Mouse (Mus musculus): ENCODE data around the gene Tbc1d8b. TPM values are rescaled to one million over a fixed set of nuclear protein-coding genes. Genes with fewer than 3 reads are reported as not detected.
A peak's percentile ranks its signal among the peaks of the same experiment; 100 is the strongest.

The Tbc1d8b gene
- polyA plus RNA-seq, 1 experiment from 2014 or later: 2.9 TPM

GRCm38 (mm10) chrX:139783045-139783422, 98.2 kb downstream of the Tbc1d8b start:
- Histone ChIP-seq H3K4me3 (ENCODE audit: low read depth, low read length) (no peak overlapping the region), H3K36me3 (ENCODE audit: control insufficient read depth, insufficient read depth) (no peaks in the 10 kb centered on the region)

GRCm38 (mm10) chrX:139785764-139786163, 101.0 kb downstream of the Tbc1d8b start:
- no peaks in the 10 kb centered on the region for H3K4me1 ChIP-seq (replicated peaks; ENCODE audit: control insufficient read depth, insufficient read depth, low read length)
- 73% methylated on average over 1 of the region's 1 CpGs for WGBS
- ATAC-seq: no peak
- no peaks in the 10 kb centered on the region for H3K9me3 ChIP-seq (ENCODE audit: control insufficient read depth)
- no peaks in the 10 kb centered on the region for H3K36me3 ChIP-seq (ENCODE audit: control insufficient read depth, insufficient read depth)
- no peaks in the 10 kb centered on the region for H3K27me3 ChIP-seq (replicated peaks; ENCODE audit: control insufficient read depth, insufficient read depth, low read length)
- H3K4me2 ChIP-seq (replicated peaks; ENCODE audit: low read depth): no peak overlapping the region
- H3K9ac ChIP-seq (ENCODE audit: low read depth, low read length): no peak overlapping the region
- TF ChIP-seq CTCF (IDR thresholded peaks at IDR 0.05; ENCODE audit: low read depth): no peak
- no peak overlapping the region for H3K27ac ChIP-seq (ENCODE audit: low read depth, low read length)
- no peak overlapping the region for H3K4me3 ChIP-seq (ENCODE audit: low read depth, low read length)

More at GRCm38 (mm10) chrX:139783045-139783422, 98.2 kb downstream of the Tbc1d8b start:
- H3K27me3 ChIP-seq (replicated peaks; ENCODE audit: control insufficient read depth, insufficient read depth, low read length): no peaks in the 10 kb centered on the region
- no peaks in the 10 kb centered on the region for H3K9me3 ChIP-seq (ENCODE audit: control insufficient read depth)
- ATAC-seq: no peak
- no peak overlapping the region for H3K4me2 ChIP-seq (replicated peaks; ENCODE audit: low read depth)
- no peak overlapping the region for H3K27ac ChIP-seq (ENCODE audit: low read depth, low read length)
- no peak overlapping the region for H3K9ac ChIP-seq (ENCODE audit: low read depth, low read length)
- no peak for TF ChIP-seq CTCF (IDR thresholded peaks at IDR 0.05; ENCODE audit: low read depth)
- WGBS: 82% methylated on average over 3 of the region's 3 CpGs
- H3K4me1 ChIP-seq (replicated peaks; ENCODE audit: control insufficient read depth, insufficient read depth, low read length): no peaks in the 10 kb centered on the region

GRCm38 (mm10) chrX:139794072-139794845, 109.5 kb downstream of the Tbc1d8b start:
- Histone ChIP-seq H3K4me1 (replicated peaks; ENCODE audit: control insufficient read depth, insufficient read depth, low read length) (no peaks in the 10 kb centered on the region), H3K9ac (ENCODE audit: low read depth, low read length) (no peak overlapping the region), H3K27ac (ENCODE audit: low read depth, low read length) (no peak overlapping the region), H3K27me3 (replicated peaks; ENCODE audit: control insufficient read depth, insufficient read depth, low read length) (no peaks in the 10 kb centered on the region), H3K4me3 (ENCODE audit: low read depth, low read length) (no peak overlapping the region), H3K36me3 (ENCODE audit: control insufficient read depth, insufficient read depth) (no peaks in the 10 kb centered on the region), H3K9me3 (ENCODE audit: control insufficient read depth) (no peaks in the 10 kb centered on the region), H3K4me2 (replicated peaks; ENCODE audit: low read depth) (no peak overlapping the region)
- ATAC-seq: peak; percentile 74
- TF ChIP-seq CTCF (IDR thresholded peaks at IDR 0.05; ENCODE audit: low read depth): no peak
- WGBS: 46% methylated on average over 7 of the region's 7 CpGs

GRCm38 (mm10) chrX:139796037-139796436, 111.2 kb downstream of the Tbc1d8b start:
- Histone ChIP-seq H3K36me3 (ENCODE audit: control insufficient read depth, insufficient read depth) (no peaks in the 10 kb centered on the region), H3K27ac (ENCODE audit: low read depth, low read length) (no peak overlapping the region), H3K4me2 (replicated peaks; ENCODE audit: low read depth) (no peak overlapping the region), H3K9ac (ENCODE audit: low read depth, low read length) (no peak overlapping the region), H3K4me1 (replicated peaks; ENCODE audit: control insufficient read depth, insufficient read depth, low read length) (no peaks in the 10 kb centered on the region), H3K27me3 (replicated peaks; ENCODE audit: control insufficient read depth, insufficient read depth, low read length) (no peaks in the 10 kb centered on the region), H3K9me3 (ENCODE audit: control insufficient read depth) (no peaks in the 10 kb centered on the region), H3K4me3 (ENCODE audit: low read depth, low read length) (no peak overlapping the region)
- TF ChIP-seq CTCF (IDR thresholded peaks at IDR 0.05; ENCODE audit: low read depth): no peak
- 91% methylated on average over 6 of the region's 6 CpGs for WGBS
- ATAC-seq: no peak

- H3K9ac ChIP-seq (ENCODE audit: low read depth, low read length): no peak overlapping the region
- H3K9me3 ChIP-seq (ENCODE audit: control insufficient read depth): no peaks in the 10 kb centered on the region
- no peak overlapping the region for H3K27ac ChIP-seq (ENCODE audit: low read depth, low read length)
- no peaks in the 10 kb centered on the region for H3K27me3 ChIP-seq (replicated peaks; ENCODE audit: control insufficient read depth, insufficient read depth, low read length)
- no peak for TF ChIP-seq CTCF (IDR thresholded peaks at IDR 0.05; ENCODE audit: low read depth)
- no peak for ATAC-seq
- no peaks in the 10 kb centered on the region for H3K36me3 ChIP-seq (ENCODE audit: control insufficient read depth, insufficient read depth)
- no peak overlapping the region for H3K4me3 ChIP-seq (ENCODE audit: low read depth, low read length)
- H3K4me1 ChIP-seq (replicated peaks; ENCODE audit: control insufficient read depth, insufficient read depth, low read length): no peaks in the 10 kb centered on the region
- H3K4me2 ChIP-seq (replicated peaks; ENCODE audit: low read depth): no peak overlapping the region
- 62% methylated on average over 9 of the region's 9 CpGs for WGBS
Observed at GRCm38 (mm10) chrX:139797875-139798274, 113.1 kb downstream of the Tbc1d8b start.

- Histone ChIP-seq H3K4me3 (ENCODE audit: low read depth, low read length) (no peak overlapping the region), H3K4me1 (replicated peaks; ENCODE audit: control insufficient read depth, insufficient read depth, low read length) (no peaks in the 10 kb centered on the region), H3K4me2 (replicated peaks; ENCODE audit: low read depth) (no peak overlapping the region), H3K27ac (ENCODE audit: low read depth, low read length) (no peak overlapping the region), H3K9ac (ENCODE audit: low read depth, low read length) (no peak overlapping the region), H3K27me3 (replicated peaks; ENCODE audit: control insufficient read depth, insufficient read depth, low read length) (no peaks in the 10 kb centered on the region), H3K36me3 (ENCODE audit: control insufficient read depth, insufficient read depth) (no peaks in the 10 kb centered on the region), H3K9me3 (ENCODE audit: control insufficient read depth) (no peaks in the 10 kb centered on the region)
- no peak for TF ChIP-seq CTCF (IDR thresholded peaks at IDR 0.05; ENCODE audit: low read depth)
- 67% methylated on average over 3 of the region's 3 CpGs for WGBS
- no peak for ATAC-seq
Observed at GRCm38 (mm10) chrX:139799953-139800352, 115.2 kb downstream of the Tbc1d8b start.
